Mouse (Mus musculus): ENCODE measurements around the gene Ldha. TPM values are rescaled to one million over a fixed set of nuclear protein-coding genes. Genes with fewer than 3 reads are reported as not detected.

The Ldha gene
- polyA plus RNA-seq, 1 experiment from 2014 or later: 1,988 TPM

- Histone ChIP-seq H3K27me3 (ENCODE audit: insufficient read depth, low read length) (no peaks in the 10 kb centered on the region), H3K27ac (ENCODE audit: low read depth) (no peak overlapping the region), H3K4me2 (ENCODE audit: low read depth, low read length) (no peak overlapping the region), H3K9me3 (ENCODE audit: low read length) (no peaks in the 10 kb centered on the region), H3K4me1 (ENCODE audit: insufficient read depth) (peaks cover 65% of the 10 kb centered on the region), H3K36me3 (replicated peaks; ENCODE audit: insufficient read depth, low read length) (no peaks in the 10 kb centered on the region), H3K9ac (replicated peaks) (no peak overlapping the region), H3K4me3 (ENCODE audit: low read depth, low read length) (no peak overlapping the region)
- DNase-seq: no peak
- no peak for ATAC-seq
- WGBS (ENCODE audit: insufficient replicate concordance): 80% methylated on average over 5 of the region's 5 CpGs
- no peak for TF ChIP-seq EP300 (IDR thresholded peaks at IDR 0.05; ENCODE audit: low read depth)
- TF ChIP-seq CTCF (IDR thresholded peaks at IDR 0.05; ENCODE audit: low read depth): no peak
Observed at GRCm38 (mm10) chr7:46836357-46836756, 4.9 kb upstream of the Ldha start.

- 81% methylated on average over 5 of the region's 5 CpGs for WGBS (ENCODE audit: insufficient replicate concordance)
- Histone ChIP-seq H3K9me3 (ENCODE audit: low read length) (no peaks in the 10 kb centered on the region), H3K36me3 (replicated peaks; ENCODE audit: insufficient read depth, low read length) (no peaks in the 10 kb centered on the region), H3K27me3 (ENCODE audit: insufficient read depth, low read length) (no peaks in the 10 kb centered on the region), H3K4me1 (ENCODE audit: insufficient read depth) (peaks cover 64% of the 10 kb centered on the region), H3K4me3 (ENCODE audit: low read depth, low read length) (0 out of 2 replicates have a peak overlapping the region, but pooled peaks have one; percentile 36), H3K9ac (replicated peaks) (peak overlapping the region; percentile 73), H3K27ac (ENCODE audit: low read depth) (peak overlapping the region; percentile 99), H3K4me2 (ENCODE audit: low read depth, low read length) (peak overlapping the region; percentile 63)
- ATAC-seq: no peak
- DNase-seq: no peak
- no peak for TF ChIP-seq EP300 (IDR thresholded peaks at IDR 0.05; ENCODE audit: low read depth)
- TF ChIP-seq CTCF (IDR thresholded peaks at IDR 0.05; ENCODE audit: low read depth): no peak
Observed at GRCm38 (mm10) chr7:46837073-46837472, 4.2 kb upstream of the Ldha start.

- Histone ChIP-seq H3K9me3 (ENCODE audit: low read length) (no peaks in the 10 kb centered on the region), H3K4me1 (ENCODE audit: insufficient read depth) (peaks cover 62% of the 10 kb centered on the region), H3K4me2 (ENCODE audit: low read depth, low read length) (peak overlapping the region; percentile 63), H3K36me3 (replicated peaks; ENCODE audit: insufficient read depth, low read length) (no peaks in the 10 kb centered on the region), H3K4me3 (ENCODE audit: low read depth, low read length) (peak overlapping the region; percentile 36), H3K27ac (ENCODE audit: low read depth) (peak overlapping the region; percentile 99), H3K9ac (replicated peaks) (peak overlapping the region; percentile 73), H3K27me3 (ENCODE audit: insufficient read depth, low read length) (no peaks in the 10 kb centered on the region)
- WGBS (ENCODE audit: insufficient replicate concordance): 4% methylated on average over 9 of the region's 9 CpGs
- TF ChIP-seq CTCF (IDR thresholded peaks at IDR 0.05; ENCODE audit: low read depth) (no peak), EP300 (IDR thresholded peaks at IDR 0.05; ENCODE audit: low read depth) (peak; percentile 76)
- ATAC-seq (peak; percentile 53), DNase-seq (peak; percentile 58)
Observed at GRCm38 (mm10) chr7:46838104-46838671, 3.1 kb upstream of the Ldha start.

- TF ChIP-seq CTCF (IDR thresholded peaks at IDR 0.05; ENCODE audit: low read depth): no peak
- no peak for TF ChIP-seq EP300 (IDR thresholded peaks at IDR 0.05; ENCODE audit: low read depth)
- Histone ChIP-seq H3K27me3 (ENCODE audit: insufficient read depth, low read length) (no peaks in the 10 kb centered on the region), H3K4me1 (ENCODE audit: insufficient read depth) (peaks cover 55% of the 10 kb centered on the region), H3K9ac (replicated peaks) (peak overlapping the region; percentile 37; the same call in 1 of the 2 replicates), H3K36me3 (replicated peaks; ENCODE audit: insufficient read depth, low read length) (no peaks in the 10 kb centered on the region), H3K9me3 (ENCODE audit: low read length) (no peaks in the 10 kb centered on the region), H3K27ac (ENCODE audit: low read depth) (peak overlapping the region; percentile 99), H3K4me3 (ENCODE audit: low read depth, low read length) (no peak overlapping the region; the same call in 1 of the 2 replicates), H3K4me2 (ENCODE audit: low read depth, low read length) (peak overlapping the region; percentile 63)
- peak; percentile 17 for ATAC-seq
- peak; percentile 44 for DNase-seq
- WGBS (ENCODE audit: insufficient replicate concordance): 6% methylated on average over 8 of the region's 8 CpGs
Observed at GRCm38 (mm10) chr7:46838891-46839302, 2.4 kb upstream of the Ldha start.

GRCm38 (mm10) chr7:46839446-46839845 lies 1.8 kb upstream of the Ldha start:
- peak overlapping the region; percentile 99 for H3K27ac ChIP-seq (ENCODE audit: low read depth)
- 28% methylated on average over 7 of the region's 7 CpGs for WGBS (ENCODE audit: insufficient replicate concordance)
- TF ChIP-seq CTCF (IDR thresholded peaks at IDR 0.05; ENCODE audit: low read depth) (no peak), EP300 (IDR thresholded peaks at IDR 0.05; ENCODE audit: low read depth) (peak; percentile 34; the same call in 1 of the 2 replicates)
- H3K4me1 ChIP-seq (ENCODE audit: insufficient read depth): peaks cover 54% of the 10 kb centered on the region
- DNase-seq (peak; percentile 57), ATAC-seq (peak; percentile 76)
- H3K27me3 ChIP-seq (ENCODE audit: insufficient read depth, low read length): no peaks in the 10 kb centered on the region
- peak overlapping the region; percentile 37; the same call in 1 of the 2 replicates for H3K9ac ChIP-seq (replicated peaks)
- no peak overlapping the region for H3K4me3 ChIP-seq (ENCODE audit: low read depth, low read length)
- no peaks in the 10 kb centered on the region for H3K36me3 ChIP-seq (replicated peaks; ENCODE audit: insufficient read depth, low read length)
- no peaks in the 10 kb centered on the region for H3K9me3 ChIP-seq (ENCODE audit: low read length)
- H3K4me2 ChIP-seq (ENCODE audit: low read depth, low read length): peak overlapping the region; percentile 63

GRCm38 (mm10) chr7:46839861-46840260 lies 1.4 kb upstream of the Ldha start:
- WGBS (ENCODE audit: insufficient replicate concordance): 52% methylated on average over 5 of the region's 5 CpGs

More at GRCm38 (mm10) chr7:46839861-46840260, 1.4 kb upstream of the Ldha start:
- H3K4me1 ChIP-seq (ENCODE audit: insufficient read depth): peaks cover 57% of the 10 kb centered on the region
- no peaks in the 10 kb centered on the region for H3K36me3 ChIP-seq (replicated peaks; ENCODE audit: insufficient read depth, low read length)
- no peaks in the 10 kb centered on the region for H3K9me3 ChIP-seq (ENCODE audit: low read length)
- peak; percentile 52 for ATAC-seq
- H3K9ac ChIP-seq (replicated peaks): no peak overlapping the region
- DNase-seq: no peak
- TF ChIP-seq EP300 (IDR thresholded peaks at IDR 0.05; ENCODE audit: low read depth) (no peak), CTCF (IDR thresholded peaks at IDR 0.05; ENCODE audit: low read depth) (no peak)
- no peaks in the 10 kb centered on the region for H3K27me3 ChIP-seq (ENCODE audit: insufficient read depth, low read length)
- peak overlapping the region; percentile 99 for H3K27ac ChIP-seq (ENCODE audit: low read depth)
- H3K4me3 ChIP-seq (ENCODE audit: low read depth, low read length): no peak overlapping the region
- 0 out of 2 replicates have a peak overlapping the region, but pooled peaks have one; percentile 1 for H3K4me2 ChIP-seq (ENCODE audit: low read depth, low read length)

All from liver, postnatal 0 days (tissue).